ENCODE assay signal across 17 mouse cellular contexts in genomic region chr7:115073406-115073805, GRCm38 (mm10).
"Had no signal": no experiment of that assay in that cellular context is flagged by ENCODE, and none has a peak within 500 bp of the region (broad histone marks: within the 10 kb centered on the region; RNA-seq: fewer than 3 reads in every experiment).

No protein-coding gene starts in this region.

- H3K4me2 ChIP-seq: liver, embryonic 15.5 days; lung, embryonic 15.5 days; midbrain, embryonic 12.5 days; neural tube, embryonic 12.5 days; stomach, embryonic 15.5 days had no signal

- H3K4me3 ChIP-seq: liver, embryonic 15.5 days; lung, embryonic 15.5 days; midbrain, embryonic 12.5 days; neural tube, embryonic 12.5 days; stomach, embryonic 15.5 days had no signal

- H3K36me3 ChIP-seq: liver, embryonic 15.5 days; lung, embryonic 15.5 days; midbrain, embryonic 12.5 days; neural tube, embryonic 12.5 days; stomach, embryonic 15.5 days had no signal

- H3K27ac ChIP-seq: liver, embryonic 15.5 days; lung, embryonic 15.5 days; macrophage; midbrain, embryonic 12.5 days; neural tube, embryonic 12.5 days; stomach, embryonic 15.5 days; stomach, postnatal 0 days had no signal

- ATAC-seq: liver, postnatal 0 days; lung, postnatal 0 days had no signal

- H3K4me1 ChIP-seq: liver, embryonic 15.5 days; lung, embryonic 15.5 days; midbrain, embryonic 12.5 days; neural tube, embryonic 12.5 days; stomach, embryonic 15.5 days had no signal

- H3K27me3 ChIP-seq: liver, embryonic 15.5 days; lung, embryonic 15.5 days; midbrain, embryonic 12.5 days; stomach, embryonic 15.5 days had no signal

- H3K9me3 ChIP-seq: liver, embryonic 15.5 days; lung, embryonic 15.5 days; midbrain, embryonic 12.5 days; neural tube, embryonic 12.5 days; stomach, embryonic 15.5 days had no signal

- H3K9ac ChIP-seq: liver, embryonic 15.5 days; liver, postnatal 0 days; lung, embryonic 15.5 days; midbrain, embryonic 12.5 days; neural tube, embryonic 12.5 days; stomach, embryonic 15.5 days had no signal

- DNase-seq: liver, postnatal 0 days; lung, adult 2 months; lung, postnatal 14 days; lung, postnatal 36 days; midbrain, embryonic 14.5 days; right cerebral cortex, postnatal 14 days; thymus, adult 2 months; thymus, postnatal 25 days; thymus, postnatal 4 days had no signal
